Mouse (Mus musculus) embryonic fibroblast, embryonic 13.5 days (primary cell): Measurements from ENCODE around the gene Lta. TPM values are rescaled to one million over a fixed set of nuclear protein-coding genes. Genes with fewer than 3 reads are reported as not detected.

Source experiments
- H3K27ac ChIP-seq: 2 replicates; pipeline ENCODE4 v1.5.1; 2012; ENCODE audit warnings: low read length, control low read depth, inconsistent platforms; ENCODE audit not compliant: insufficient read depth
- H3K4me1 ChIP-seq: 2 replicates; pipeline ENCODE4 v1.6.1; 2011; ENCODE audit warnings: low read length; ENCODE audit not compliant: control insufficient read depth, insufficient read depth
- H3K4me3 ChIP-seq: 2 replicates; pipeline ENCODE4 v1.5.1; 2011; ENCODE audit warnings: mild to moderate bottlenecking, control low read depth, low read length; ENCODE audit not compliant: insufficient read depth
- CTCF ChIP-seq: IDR thresholded peaks from 2 replicates; pipeline ENCODE4 v1.5.1; 2011; ENCODE audit warnings: mild to moderate bottlenecking, control low read depth, low read length, moderate library complexity, borderline replicate concordance; ENCODE audit not compliant: insufficient read depth
- POLR2A ChIP-seq: IDR thresholded peaks from 2 replicates; pipeline ENCODE4 v1.6.1; 2011; ENCODE audit warnings: low read depth, mild to moderate bottlenecking, control low read depth, low read length, moderate library complexity
- polyA plus RNA-seq: library from polyadenylated mRNA; stranded (reverse); fragments of >200 nt; gene quantifications from 2 replicates; pipeline ENCODE4 v1.2.4, GENCODE M21; 2011; ENCODE audit warnings: low read depth; ENCODE audit not compliant: missing spikeins, insufficient read length

The Lta gene
- polyA plus RNA-seq = not detected in 2 replicates

- H3K4me1 ChIP-seq = no peaks in the 10 kb centered on the region
- no peak within 1 kb of the TSS for H3K27ac ChIP-seq
- TF ChIP-seq CTCF (no peak), POLR2A (no peak)
- H3K4me3 ChIP-seq = no peak within 1 kb of the TSS
These were observed at the start of gene Lta for GRCm38 (mm10) chr17:35204494-35205379. Gene Lta, minus strand, starts transcription at chr17:35205351.

DNA sequence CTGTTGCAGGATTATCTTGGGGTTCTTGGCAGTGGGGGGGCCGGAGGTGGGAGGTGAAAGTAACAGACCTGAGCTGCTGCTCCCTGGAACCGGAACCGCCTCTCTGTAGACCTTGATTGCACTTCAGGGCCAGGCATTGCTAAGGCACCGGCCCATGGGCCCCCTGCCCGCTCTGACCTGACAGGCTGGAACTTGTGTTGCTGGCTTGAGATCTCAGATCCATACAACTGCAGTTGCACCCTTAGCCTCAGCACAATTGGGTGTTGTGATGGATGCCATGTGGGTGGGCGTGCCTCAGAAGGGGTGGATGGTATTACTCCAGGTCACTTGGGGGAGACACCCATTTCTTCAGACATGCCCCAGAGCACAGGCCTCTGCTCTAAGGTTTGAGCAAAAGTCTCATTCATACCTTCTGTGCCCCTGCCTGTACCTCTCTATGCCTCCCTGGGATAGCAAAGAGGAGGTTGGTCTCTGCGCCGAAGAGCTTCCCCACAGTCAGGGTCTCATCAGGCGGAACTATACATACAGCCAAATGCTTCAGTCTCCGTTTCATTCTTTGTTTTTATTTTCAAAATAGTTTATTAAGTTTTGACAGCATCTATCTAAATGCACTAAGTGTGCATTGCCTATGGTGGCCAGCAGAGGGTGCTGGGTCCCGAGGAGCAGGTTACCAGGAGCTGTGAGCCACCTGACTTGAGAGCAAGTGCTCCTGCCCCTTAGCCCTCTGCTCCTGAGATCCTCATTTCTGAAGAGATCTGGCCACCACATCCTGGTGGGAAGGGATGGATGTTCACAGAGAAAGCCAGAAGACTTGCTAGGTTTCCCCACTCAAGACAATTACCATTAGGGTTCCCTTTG, 49.3 kb upstream of the Lta start:
- H3K27ac ChIP-seq = no peak overlapping the region
- TF ChIP-seq POLR2A (no peak), CTCF (peak; percentile 80; the same call in 1 of the 2 replicates)
- H3K4me3 ChIP-seq = no peak overlapping the region
- no peaks in the 10 kb centered on the region for H3K4me1 ChIP-seq

DNA sequence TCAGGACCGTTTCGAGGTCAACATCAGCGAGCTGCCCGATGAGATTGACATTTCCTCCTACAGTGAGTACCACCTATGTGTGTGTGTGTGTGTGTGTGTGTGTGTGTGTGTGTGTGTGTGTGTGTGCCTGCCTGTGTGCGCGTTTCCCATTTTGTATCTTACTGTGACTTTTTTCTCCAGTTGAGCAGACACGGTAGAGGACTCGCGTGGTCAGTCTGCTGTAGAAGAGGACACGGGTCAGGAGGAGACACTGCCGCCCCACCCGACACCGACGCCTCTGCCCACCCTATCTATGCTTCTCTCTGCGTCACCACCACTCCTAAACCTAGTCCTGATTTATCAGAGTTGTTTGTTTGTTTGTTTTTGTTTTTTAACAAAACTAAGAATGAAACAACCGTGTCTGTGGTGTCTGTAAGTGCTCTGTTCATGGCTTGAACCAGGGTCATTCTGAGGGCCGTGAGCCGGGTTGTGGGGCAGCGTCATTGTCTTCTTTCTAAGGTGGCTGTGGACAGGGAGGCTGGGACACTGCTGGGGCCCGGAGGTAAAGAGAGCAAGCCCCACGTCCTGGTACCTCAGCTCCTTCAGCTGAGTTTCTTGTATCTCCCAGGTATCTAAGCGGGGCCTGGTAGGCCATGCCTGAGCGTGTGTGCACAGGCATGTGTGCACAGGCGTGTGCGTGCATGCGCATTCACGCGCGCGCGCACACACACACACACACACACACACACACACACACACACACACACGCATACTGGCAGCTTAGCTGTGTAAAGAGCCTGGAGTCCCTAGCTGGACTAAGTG, 48.3 kb upstream of the Lta start:
- Histone ChIP-seq H3K27ac (no peak overlapping the region), H3K4me1 (no peaks in the 10 kb centered on the region), H3K4me3 (no peak overlapping the region)
- no peak for TF ChIP-seq POLR2A
- no peak for TF ChIP-seq CTCF

DNA sequence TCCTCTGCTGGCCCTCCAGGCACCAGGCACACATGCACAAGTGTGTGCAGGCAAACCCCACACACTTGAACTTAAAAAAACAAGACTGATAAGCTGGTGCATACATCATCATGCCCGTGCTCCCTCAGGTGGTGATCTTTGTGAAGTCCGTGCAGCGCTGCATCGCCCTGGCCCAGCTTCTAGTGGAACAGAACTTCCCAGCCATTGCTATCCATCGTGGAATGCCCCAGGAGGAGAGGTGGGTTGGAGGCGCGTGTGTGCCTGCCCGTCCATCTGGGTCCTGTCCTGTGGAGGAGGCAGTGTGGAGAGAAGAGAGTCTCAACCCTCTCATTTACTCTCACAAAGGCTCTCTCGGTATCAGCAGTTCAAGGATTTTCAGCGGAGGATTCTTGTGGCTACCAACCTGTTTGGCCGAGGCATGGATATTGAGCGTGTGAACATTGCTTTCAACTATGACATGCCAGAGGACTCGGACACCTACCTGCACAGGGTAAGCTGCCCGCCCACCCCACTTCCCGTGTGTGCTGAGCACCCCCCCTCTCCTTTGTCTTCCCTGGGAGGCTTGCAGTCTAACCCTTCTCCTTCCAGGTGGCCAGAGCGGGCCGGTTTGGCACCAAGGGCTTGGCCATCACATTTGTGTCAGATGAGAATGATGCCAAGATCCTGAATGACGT, 47.6 kb upstream of the Lta start:
- TF ChIP-seq CTCF (no peak), POLR2A (no peak; the same call in 1 of the 2 replicates)
- no peak overlapping the region for H3K4me3 ChIP-seq
- H3K27ac ChIP-seq = no peak overlapping the region
- no peaks in the 10 kb centered on the region for H3K4me1 ChIP-seq

DNA sequence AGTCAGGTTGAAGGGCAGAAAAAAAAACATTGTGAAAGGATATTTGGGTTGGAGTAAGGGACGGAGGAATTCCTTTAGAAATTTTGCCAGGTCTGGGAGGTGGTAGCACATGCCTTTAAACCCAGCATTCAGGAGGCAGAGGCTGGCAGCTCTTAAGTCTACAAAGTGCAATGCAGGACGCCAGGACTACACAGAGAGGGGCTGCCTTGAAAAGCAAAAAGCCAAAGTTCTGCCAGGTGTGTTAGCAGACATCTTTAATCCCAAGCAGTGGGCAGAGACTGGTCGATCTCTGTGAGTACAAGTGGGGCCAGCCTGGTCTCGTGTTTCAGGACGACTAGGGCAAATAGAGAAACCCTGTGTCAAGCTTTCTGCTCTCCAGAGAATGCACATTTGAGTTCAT, 46.8 kb upstream of the Lta start:
- no peak for TF ChIP-seq CTCF
- no peak for TF ChIP-seq POLR2A

DNA sequence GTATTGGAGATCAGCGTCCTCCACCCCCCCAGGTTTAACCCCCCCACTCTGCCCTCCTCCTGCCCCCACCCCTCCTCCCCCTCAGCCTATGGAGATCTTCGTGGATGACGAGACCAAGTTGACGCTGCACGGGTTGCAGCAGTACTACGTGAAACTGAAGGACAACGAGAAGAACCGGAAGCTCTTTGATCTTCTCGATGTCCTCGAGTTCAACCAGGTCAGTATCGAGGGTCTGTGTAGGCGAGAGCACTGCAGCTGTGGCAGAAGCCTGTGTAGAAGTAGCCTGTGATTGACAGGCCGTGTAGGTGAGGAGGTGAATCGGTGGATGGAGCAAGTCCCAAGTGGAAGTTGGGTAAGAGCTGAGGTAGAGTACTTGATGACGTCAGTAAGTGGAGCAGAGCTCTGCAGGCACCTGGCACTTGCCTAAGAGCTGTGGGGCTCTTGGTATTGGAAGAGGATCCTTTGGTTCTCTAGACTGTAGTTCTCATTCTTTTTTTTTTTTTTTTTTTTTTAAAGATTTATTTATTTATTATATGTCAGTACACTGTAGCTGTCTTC, 46.1 kb upstream of the Lta start:
- 0 out of 2 replicates have a peak, but pooled peaks cover 1% of the 10 kb centered on the region for H3K4me1 ChIP-seq
- TF ChIP-seq CTCF (no peak), POLR2A (no peak)
- H3K4me3 ChIP-seq = no peak overlapping the region
- no peak overlapping the region for H3K27ac ChIP-seq

More for the DNA sequence above, 46.8 kb upstream of the Lta start:
- Histone ChIP-seq H3K4me3 (no peak overlapping the region), H3K4me1 (no peaks in the 10 kb centered on the region), H3K27ac (no peak overlapping the region)

DNA sequence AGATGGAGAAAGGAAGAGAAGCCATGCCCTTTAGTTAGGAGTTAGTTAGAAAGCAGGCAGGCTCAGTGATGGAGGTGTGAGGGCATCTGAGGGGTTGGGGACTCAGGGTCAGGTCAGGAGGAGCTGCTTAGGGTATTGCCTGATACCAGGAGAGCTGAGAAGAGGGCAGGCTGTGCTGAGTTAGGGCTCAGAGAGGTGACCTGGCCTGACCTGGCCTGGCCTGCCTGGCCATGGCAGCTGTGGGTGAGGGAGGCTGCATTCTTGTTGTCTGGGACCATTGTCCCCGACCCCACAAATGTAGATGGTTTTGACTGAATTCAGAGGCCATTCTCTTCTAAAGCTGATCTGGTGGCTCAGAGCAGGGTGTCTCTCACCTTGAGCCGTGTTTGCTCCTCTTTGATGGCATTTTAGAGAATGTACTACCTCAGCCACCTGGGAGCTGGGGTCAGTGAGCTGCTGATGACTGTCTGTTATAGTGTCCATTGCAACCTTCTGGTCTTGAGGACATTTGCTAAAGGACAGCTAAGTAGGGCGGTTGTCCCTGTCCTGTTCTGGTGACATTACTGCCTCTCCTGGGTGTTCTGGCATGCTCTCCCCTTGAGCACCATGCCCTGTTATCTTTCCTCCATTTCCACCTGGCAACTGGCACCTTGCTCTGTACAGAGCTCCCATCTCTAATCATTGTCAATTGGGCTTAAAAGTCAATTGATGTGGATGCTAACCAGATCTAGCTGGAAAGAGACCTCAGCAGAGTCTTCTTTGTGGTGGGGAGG, 45.4 kb upstream of the Lta start:
- H3K4me3 ChIP-seq = no peak overlapping the region
- TF ChIP-seq CTCF = no peak
- TF ChIP-seq POLR2A = no peak
- 0 out of 2 replicates have a peak, but pooled peaks cover 3% of the 10 kb centered on the region for H3K4me1 ChIP-seq
- no peak overlapping the region for H3K27ac ChIP-seq

- H3K4me3 ChIP-seq = no peak overlapping the region
- TF ChIP-seq CTCF (no peak), POLR2A (no peak)
- H3K4me1 ChIP-seq = peaks cover 6% of the 10 kb centered on the region; the same call in 1 of the 2 replicates
- H3K27ac ChIP-seq = no peak overlapping the region
These were observed 44.5 kb upstream of the Lta start for GRCm38 (mm10) chr17:35249451-35250197.
